8 mouse cellular contexts compared by ENCODE assay signal in genomic region chr9:63610841-63611366, GRCm38 (mm10). TPM values are rescaled to one million over a fixed set of nuclear protein-coding genes. Genes with fewer than 3 reads are reported as not detected.
DNase-seq lines count a peak whose midpoint lies in the region; ATAC-seq and TF ChIP-seq lines count a peak whose summit lies in the region.
"Had no signal": no experiment of that assay in that cellular context is flagged by ENCODE, and none has a peak within 500 bp of the region (broad histone marks: within the 10 kb centered on the region; RNA-seq: fewer than 3 reads in every experiment).

No protein-coding gene starts in this region.

- no peak for TF ChIP-seq EP300 in lung, postnatal 0 days (IDR thresholded peaks at IDR 0.05)

- POLR2A ChIA-PET in Patski (lab: Charles Lee): no interaction called here

- H3K4me3 ChIP-seq in hindbrain, postnatal 0 days (ENCODE audit: low read length): no peak overlapping the region
- no peak overlapping the region for H3K4me3 ChIP-seq in lung, postnatal 0 days (ENCODE audit: low read depth, low read length)

- H3K9me3 ChIP-seq in hindbrain, postnatal 0 days (ENCODE audit: low read length): no peaks in the 10 kb centered on the region
- H3K9me3 ChIP-seq in lung, postnatal 0 days (ENCODE audit: low read length): no peaks in the 10 kb centered on the region

- in situ Hi-C loops in Patski (cut with MboI; ENCODE audit: low pct_unique_long_range_greater_than_20kb): no loop called here

- H3K27me3 ChIP-seq in Patski: no peaks in the 10 kb centered on the region
- H3K27me3 ChIP-seq in hindbrain, postnatal 0 days (ENCODE audit: insufficient read depth, low read length): no peaks in the 10 kb centered on the region
- H3K27me3 ChIP-seq in lung, postnatal 0 days (replicated peaks; ENCODE audit: insufficient read depth, low read length): no peaks in the 10 kb centered on the region

- no peak overlapping the region for H3K9ac ChIP-seq in hindbrain, postnatal 0 days (replicated peaks; ENCODE audit: low read length)
- no peak overlapping the region for H3K9ac ChIP-seq in lung, postnatal 0 days (replicated peaks; ENCODE audit: low read depth)

- no peak for TF ChIP-seq CTCF in Patski (IDR thresholded peaks at IDR 0.05)
- peak; percentile 13; the same call in 1 of the 2 replicates for TF ChIP-seq CTCF in hindbrain, postnatal 0 days (IDR thresholded peaks at IDR 0.05; ENCODE audit: low read depth)
- 0 out of 2 replicates have a peak, but pooled peaks have one; percentile 7 for TF ChIP-seq CTCF in lung, postnatal 0 days (IDR thresholded peaks at IDR 0.05)

- DNase-seq in Patski (ENCODE audit: low read depth, low spot score): peak; percentile 89
- peak; percentile 66 for DNase-seq in adrenal gland, postnatal 25 days
- peak; percentile 31 for DNase-seq in gastrocnemius, postnatal 10 days
- DNase-seq in hindbrain, postnatal 0 days (ENCODE audit: low spot score): peak; percentile 22
- peak; percentile 55 for DNase-seq in lung, postnatal 0 days (ENCODE audit: low spot score)
- peak; percentile 52 for DNase-seq in testis, postnatal 10 days (ENCODE audit: low spot score)
- DNase-seq in left cerebral cortex, adult 9 months (ENCODE audit: low spot score in 2 of 2): no peak

- 16% methylated on average over 13 of the region's 13 CpGs for WGBS in hindbrain, postnatal 0 days
- WGBS in lung, postnatal 0 days: 30% methylated on average over 13 of the region's 13 CpGs

- peak; percentile 79 for ATAC-seq in Patski
- 0 out of 2 replicates have a peak, but pooled peaks have one; percentile 51 for ATAC-seq in hindbrain, postnatal 0 days
- peak; percentile 32 for ATAC-seq in lung, postnatal 0 days

- H3K4me1 ChIP-seq in hindbrain, postnatal 0 days (ENCODE audit: insufficient read depth, low read length): peaks cover 13% of the 10 kb centered on the region; the same call in 1 of the 2 replicates
- H3K4me1 ChIP-seq in lung, postnatal 0 days (ENCODE audit: insufficient read depth, low read depth, low read length): peaks cover 19% of the 10 kb centered on the region

- no peak overlapping the region; the same call in 1 of the 2 replicates for H3K27ac ChIP-seq in hindbrain, postnatal 0 days
- no peak overlapping the region for H3K27ac ChIP-seq in lung, postnatal 0 days (ENCODE audit: low read length)

- H3K36me3 ChIP-seq in hindbrain, postnatal 0 days (ENCODE audit: insufficient read depth, low read length): no peaks in the 10 kb centered on the region
- no peaks in the 10 kb centered on the region for H3K36me3 ChIP-seq in lung, postnatal 0 days (ENCODE audit: insufficient read depth, low read length)

- 0 out of 2 replicates have a peak overlapping the region, but pooled peaks have one; percentile 7 for H3K4me2 ChIP-seq in hindbrain, postnatal 0 days (ENCODE audit: low read depth, low read length)
- H3K4me2 ChIP-seq in lung, postnatal 0 days (replicated peaks; ENCODE audit: low read depth, low read length): no peak overlapping the region

- CTCF ChIA-PET in Patski (lab: Charles Lee): interaction anchor here (1.2 kb wide), 1 partner anchor 10 kb away, joined by 3 read pairs; no protein-coding TSS in a partner anchor

RNA-seq across cellular contexts. Expression of gene Aagab, which starts 8.4 kb away (rescaled TPM):
- polyA plus RNA-seq in Patski (2021): 47.8 TPM
- total RNA-seq in adrenal gland, postnatal 25 days (2021): 26.6 and 33.1 TPM in 2 replicates
- total RNA-seq in gastrocnemius, postnatal 10 days (2021): 10 to 100 TPM; 13.0 to 14.5 TPM
- total RNA-seq in hindbrain, postnatal 0 days (2014; rRNA removed): 30.9 and 37.0 TPM in 2 replicates
- 51.9 and 55.2 TPM in 2 replicates for polyA plus RNA-seq in hindbrain, postnatal 0 days (2015; fragmentation: Nextera tagmentation; extraction: Ambion mirVana)
- polyA plus RNA-seq in lung, postnatal 0 days (2015; fragmentation: Nextera tagmentation; extraction: Ambion mirVana): 17.0 and 20.5 TPM in 2 replicates

RNA-seq across cellular contexts. Expression of gene Iqch, which starts 8.6 kb away (rescaled TPM):
- polyA plus RNA-seq in Patski (2021): 0.09 TPM
- total RNA-seq in adrenal gland, postnatal 25 days (2021): 0.15 TPM in 1 of 2 replicates, not detected in the other
- not detected for total RNA-seq in gastrocnemius, postnatal 10 days (2021)
- 0.26 TPM in 1 of 2 replicates, not detected in the other for total RNA-seq in hindbrain, postnatal 0 days (2014; rRNA removed)
- polyA plus RNA-seq in hindbrain, postnatal 0 days (2015; fragmentation: Nextera tagmentation; extraction: Ambion mirVana): 0.18 TPM in 2 replicates
- polyA plus RNA-seq in lung, postnatal 0 days (2015; fragmentation: Nextera tagmentation; extraction: Ambion mirVana): 0.06 and 0.24 TPM in 2 replicates
- polyA plus RNA-seq: cerebellum, adult 2 months had no signal

Comparison
In these comparisons a context has a peak if more than half of its experiments do, and no peak if none do; other contexts are left out.
1. DNase-seq: peak in Patski (single experiment), adrenal gland, postnatal 25 days (single experiment), gastrocnemius, postnatal 10 days (single experiment), hindbrain, postnatal 0 days (single experiment), lung, postnatal 0 days (single experiment) and testis, postnatal 10 days (single experiment); none in left cerebral cortex, adult 9 months (0 of 2).
2. Peak in every context shown above with its lines, with median percentiles within 50 percentile points of each other: ATAC-seq.